Mouse (Mus musculus): ENCODE results near the gene Hmga1.

Gene Hmga1

DNA sequence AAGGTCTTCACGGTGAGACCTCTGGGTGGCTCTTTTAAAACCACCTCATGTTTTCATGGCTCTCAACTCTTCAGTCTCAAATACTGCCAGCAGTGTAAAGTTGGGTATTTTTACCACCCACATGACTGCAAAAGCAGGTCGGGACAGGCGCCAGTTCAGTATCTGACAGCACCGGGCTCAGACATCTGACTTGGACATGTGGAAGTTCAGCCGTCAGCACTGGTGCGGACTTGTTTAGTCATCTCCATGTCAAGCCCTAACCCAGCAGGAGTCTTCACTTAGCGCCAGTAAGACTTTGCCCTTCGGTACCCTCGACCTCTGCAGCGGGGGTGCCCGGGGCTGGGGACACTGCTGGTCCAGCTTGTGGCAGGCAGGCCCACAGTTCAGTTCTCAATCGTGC, 31.0 kb downstream of the Hmga1 start:
- DNase-seq (ENCODE audit: low read depth, low spot score), result no peak

DNA sequence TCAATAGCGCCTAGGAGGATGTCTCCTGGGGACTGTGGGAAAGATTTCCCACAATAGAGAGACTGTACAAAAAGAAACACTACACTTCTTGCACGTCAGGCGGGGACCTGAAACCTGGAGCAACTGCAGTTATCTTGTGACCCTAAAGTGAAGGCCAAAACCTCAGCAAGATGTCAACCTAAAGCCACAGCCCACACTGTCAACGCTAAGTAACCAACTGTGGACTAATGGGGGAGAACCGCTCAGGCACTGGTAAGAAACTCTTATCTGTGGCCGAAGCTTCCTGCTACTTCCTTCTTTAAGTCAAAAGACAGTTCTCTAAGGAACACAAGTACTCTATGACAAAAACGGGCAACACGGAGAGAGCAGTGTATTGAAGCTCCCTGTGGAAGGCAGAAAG, 31.9 kb downstream of the Hmga1 start:
- no peak for DNase-seq (ENCODE audit: low read depth, low spot score)

DNA sequence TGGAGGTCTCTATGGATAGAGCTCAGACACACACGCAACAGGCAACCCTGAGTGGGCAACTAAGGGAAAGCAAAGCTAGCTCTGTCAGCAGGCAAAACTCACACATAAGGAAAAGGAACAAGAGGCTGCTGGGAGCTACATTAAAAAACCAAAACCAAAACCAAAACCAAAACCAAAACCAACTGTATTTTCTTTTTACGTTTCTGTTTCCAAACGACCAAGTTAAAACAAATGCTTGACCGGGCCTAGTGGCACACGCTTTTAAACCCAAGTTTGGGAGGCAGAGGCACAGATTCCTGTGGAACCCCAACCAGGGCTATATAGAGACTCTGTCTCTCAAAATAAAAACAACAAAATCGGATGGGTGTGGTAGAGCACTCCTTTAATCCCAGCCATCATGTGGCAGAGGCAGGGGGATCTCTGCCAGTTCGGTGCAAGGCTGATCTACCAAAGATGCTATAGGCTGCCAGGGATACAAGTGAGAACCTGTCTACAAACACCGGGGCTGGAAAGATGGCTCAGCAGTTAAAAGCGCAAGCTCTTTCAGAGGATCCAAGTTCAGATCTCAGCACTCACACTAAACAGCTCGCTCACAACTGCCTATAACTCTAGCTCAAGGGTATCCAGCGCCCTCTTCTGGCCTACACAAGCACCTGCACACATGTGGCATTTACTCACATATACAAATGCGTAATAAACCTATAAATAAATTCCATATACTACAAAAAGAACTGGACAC, 35.7 kb downstream of the Hmga1 start:
- peak; percentile 60 for DNase-seq (ENCODE audit: low read depth, low spot score)

DNA sequence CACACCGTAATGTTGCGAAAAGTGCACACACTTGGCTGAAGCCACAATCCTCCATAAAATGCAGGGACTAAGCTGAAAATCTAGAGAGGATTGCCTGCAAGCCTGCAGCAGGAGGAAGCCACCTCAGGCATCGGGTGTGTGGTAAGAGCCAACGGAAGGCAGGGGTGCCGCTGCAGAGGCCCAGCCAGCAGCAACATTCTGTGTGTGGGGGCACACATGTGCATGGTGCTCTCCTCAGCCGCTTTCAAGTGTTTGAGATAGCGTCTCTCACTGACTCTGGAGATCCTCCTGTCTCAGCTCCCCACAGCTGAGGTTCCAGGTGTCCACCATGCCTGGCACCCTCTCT, 36.2 kb downstream of the Hmga1 start:
- DNase-seq (ENCODE audit: low read depth, low spot score), result no peak

DNA sequence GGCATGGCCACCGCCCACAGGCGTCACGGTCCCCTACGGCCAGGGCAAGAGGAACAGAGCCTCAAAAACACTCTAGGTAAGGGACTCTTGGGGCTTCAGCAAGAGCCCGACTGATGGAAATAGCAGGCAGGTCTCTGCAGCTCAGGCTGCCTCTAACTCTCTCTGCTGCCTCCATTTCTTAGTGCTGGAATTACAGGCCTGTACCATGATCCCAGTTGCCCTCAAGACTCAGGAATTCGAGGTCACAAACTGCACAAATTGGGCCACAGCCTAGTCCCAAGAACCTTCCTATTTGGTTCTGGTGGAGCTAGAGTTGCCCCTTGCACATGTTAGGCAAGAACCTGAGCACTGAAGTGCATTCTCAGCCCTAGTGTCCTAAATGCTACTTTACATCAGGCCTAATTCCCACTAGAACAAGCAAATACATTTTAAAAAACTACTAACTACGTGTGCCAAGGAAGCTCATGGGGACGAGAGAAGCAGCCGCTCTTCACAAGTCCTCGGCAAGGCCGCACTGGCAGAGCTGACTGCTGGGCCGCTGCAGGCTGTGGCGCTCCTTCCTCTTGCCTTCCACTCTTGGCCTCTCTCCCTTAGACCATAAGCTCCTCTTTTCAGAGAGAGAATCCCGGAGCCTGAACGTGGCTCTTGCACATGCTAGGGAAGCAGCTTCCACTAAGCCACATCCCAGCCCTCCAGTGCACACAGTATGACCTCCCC, 39.5 kb downstream of the Hmga1 start:
- DNase-seq (ENCODE audit: low read depth, low spot score), result no peak

DNA sequence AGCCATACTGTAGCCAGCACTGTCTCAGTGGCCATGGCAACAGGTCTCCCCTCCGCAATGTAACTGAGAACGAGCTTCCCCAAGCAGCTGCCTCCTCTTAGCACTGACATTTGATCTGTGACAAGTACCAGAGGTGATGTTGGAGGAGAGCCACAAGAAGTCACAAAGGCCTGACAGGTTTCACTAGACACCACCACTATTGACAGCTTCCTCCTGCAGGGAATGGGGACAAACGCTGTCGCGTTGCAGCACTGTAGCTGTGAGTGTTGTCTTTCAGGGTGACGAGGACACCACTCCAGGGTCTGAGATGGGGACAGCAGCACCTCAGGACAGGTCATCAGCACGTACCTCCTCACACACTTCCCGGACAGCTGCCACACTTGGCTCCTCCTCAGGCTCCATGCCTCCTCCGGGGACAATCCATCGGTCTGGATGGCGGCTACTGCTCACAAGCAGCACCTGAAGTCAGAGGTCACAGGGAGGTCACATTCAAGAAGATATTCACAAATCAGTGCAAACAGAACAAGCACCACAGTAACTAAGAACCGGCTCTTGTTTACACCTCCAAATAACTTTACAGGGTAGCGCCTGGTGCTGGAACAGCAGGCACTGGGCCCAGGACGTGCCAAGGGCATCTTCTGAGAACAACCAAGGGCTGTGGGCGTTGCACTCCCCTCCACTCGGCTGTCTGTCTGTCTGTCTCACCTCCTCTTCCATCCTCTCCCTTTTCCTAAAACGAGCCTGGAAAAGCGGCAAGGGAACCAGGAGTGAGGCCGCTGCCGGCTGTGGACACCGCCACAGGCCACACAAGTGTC, 40.3 kb downstream of the Hmga1 start:
- no peak for DNase-seq (ENCODE audit: low read depth, low spot score)

DNA sequence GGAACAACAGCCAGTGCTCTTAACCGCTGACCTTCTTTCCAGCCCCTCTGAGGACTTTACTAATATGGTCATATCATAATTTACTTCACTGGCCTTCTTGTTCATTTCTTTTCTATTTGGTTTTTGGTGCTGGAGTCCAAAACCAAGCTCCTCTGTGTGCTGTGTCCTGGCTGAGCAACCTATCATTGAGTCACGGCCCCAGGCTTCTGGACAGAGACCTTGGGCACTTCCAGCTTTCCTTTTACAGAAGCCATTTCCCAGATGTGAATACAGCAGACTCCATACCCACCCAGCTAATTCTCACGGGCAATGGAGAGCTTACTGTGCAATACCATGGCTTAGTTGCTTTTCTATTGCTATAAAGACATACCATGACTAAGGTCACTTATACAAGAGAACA, 44.0 kb downstream of the Hmga1 start:
- no peak for DNase-seq (ENCODE audit: low read depth, low spot score)

DNA sequence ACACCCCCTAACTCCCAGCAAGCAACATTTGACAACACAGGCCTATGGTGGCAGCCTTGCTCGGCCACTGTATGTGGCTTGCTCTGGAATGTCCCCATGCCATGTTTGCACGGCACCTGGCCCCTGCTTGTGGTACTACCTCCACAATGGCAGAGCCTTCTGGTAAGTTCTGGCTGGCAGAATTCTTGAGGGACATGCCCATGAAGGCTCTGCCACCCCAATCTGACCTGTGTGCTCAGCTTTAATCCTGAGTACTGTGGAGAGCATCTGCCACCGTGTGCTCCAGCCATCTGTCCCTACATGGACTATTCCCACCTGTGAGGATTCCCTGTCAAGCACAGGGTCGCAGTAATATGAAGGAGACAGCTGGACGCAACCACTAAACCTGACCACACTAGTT, 44.6 kb downstream of the Hmga1 start:
- no peak for DNase-seq (ENCODE audit: low read depth, low spot score)

DNA sequence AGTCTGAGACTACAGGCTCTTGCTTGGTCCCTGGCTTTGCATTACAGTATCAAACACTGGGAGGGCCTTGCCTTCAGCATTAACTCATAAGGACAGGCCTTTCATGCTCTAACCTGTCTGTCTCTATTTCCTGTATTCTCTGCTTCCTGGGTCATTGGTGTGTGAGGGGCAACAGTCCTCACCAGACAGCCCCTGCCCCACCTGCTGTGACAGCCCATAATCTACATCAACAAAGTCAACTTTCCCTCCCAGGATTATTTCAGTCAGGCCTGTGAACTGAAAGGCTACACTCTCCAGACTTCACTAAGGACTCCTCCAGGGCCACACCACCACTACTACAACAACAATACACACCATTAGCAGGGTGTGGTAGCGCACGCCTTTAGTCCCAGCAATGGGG, 46.7 kb downstream of the Hmga1 start:
- DNase-seq (ENCODE audit: low read depth, low spot score), result peak; percentile 72

DNA sequence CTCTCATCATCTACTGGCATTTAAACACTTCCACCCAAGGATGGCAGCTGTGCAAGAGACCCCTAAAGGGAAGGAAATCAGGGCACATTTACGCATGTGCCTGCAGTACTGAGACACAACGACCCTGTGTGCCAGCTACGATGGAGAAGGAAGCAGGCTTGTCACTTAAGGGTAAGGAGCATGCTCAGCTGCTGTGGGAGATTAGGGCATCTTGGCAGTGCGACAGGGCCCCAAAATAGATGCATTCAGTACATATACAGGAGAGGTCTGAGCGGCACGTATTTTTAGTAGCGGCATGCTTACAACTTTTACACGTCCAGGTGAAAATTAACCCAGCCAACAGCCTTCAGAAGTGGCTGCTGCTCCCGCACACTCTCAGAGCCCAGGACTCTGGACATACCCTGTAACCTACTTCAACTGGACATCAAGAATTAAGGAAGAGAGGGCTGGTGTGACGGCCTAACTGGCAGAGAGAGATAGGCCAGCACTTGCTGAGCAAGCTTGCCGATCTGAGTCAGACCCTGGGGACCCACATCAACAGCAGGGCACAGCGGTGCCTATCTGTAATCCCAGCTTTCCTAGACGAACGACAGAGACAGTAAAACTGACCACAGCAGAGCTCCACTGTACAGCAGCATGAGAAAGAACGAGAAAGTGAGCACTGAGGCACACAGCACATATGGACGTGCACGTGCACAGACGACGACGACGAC, 47.4 kb downstream of the Hmga1 start:
- DNase-seq (ENCODE audit: low read depth, low spot score), result no peak

DNA sequence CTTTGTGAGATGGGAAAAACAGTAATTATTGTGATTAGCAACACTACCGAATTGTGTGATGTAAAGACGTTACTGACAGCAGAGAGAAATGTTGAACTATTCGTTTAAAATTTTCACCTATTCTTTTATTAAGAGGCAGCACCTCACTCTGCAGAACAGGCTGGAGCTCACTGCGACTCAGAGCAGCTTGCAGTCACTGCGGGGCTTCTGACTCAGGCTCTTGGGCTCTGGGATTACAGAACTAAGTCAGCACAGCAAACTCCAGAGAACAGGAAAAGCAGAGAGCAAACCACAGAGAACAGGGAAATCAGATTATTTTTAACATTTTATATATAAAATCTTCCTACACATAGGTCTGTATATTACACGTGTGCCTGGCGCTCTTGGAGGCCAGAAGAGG, 53.3 kb downstream of the Hmga1 start:
- no peak for DNase-seq (ENCODE audit: low read depth, low spot score)

DNA sequence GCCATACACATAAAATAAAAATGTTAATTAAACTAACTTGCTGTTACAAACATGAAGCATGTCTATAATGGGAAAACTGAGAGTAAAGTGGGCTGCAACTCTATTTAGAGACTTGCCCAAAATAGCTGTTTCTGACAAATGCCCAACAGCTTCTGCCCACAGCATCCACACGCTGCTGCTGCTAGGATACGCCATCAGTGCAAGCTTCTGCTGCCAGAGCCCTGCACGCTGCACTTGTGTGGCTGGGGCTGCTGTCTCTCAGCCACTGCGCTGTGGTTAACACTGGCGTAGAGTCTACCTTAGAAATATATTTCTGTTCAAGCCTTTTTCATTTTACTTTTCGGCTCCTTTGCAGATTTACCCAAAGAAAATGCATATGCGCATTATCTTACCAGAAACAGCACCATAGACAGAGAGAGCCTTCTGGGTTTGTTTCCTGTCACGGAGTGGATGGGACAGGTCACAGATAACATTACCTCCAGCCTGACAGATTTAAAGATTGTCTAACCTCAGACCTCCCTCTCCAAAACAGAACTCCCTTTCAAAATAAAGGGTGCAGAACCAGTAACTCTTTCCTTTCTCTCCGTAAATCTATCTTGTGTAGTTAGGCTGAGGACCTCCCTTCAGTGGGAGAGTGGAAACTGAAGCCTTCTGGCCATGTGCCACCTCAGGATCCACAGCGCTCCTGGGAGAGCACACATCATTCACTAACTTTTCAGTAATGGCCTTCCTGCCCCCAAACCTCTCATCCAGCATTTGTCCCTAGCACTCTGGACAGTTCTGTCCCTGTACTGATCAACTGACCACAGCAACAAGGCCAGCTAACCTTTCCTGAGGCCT, 54.6 kb downstream of the Hmga1 start:
- no peak for DNase-seq (ENCODE audit: low read depth, low spot score)

DNA sequence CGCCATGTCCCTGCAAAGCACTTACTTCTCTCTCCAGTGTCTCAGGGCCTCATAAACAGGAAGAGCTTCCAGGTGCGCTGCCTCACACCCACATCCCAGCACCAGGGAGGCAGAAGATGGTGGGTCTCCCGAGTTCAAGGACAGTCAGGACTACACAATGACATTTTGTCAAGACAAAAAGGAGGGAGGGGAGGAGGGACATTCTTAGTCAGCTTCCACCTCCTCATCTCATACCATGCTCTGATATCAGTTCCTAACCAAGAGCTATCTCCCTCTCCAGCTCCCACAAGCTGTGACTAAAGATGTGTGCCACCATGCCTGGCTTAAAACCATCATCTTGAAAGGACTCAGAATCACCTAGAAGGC, 55.2 kb downstream of the Hmga1 start:
- peak; percentile 54 for DNase-seq (ENCODE audit: low read depth, low spot score)

DNA sequence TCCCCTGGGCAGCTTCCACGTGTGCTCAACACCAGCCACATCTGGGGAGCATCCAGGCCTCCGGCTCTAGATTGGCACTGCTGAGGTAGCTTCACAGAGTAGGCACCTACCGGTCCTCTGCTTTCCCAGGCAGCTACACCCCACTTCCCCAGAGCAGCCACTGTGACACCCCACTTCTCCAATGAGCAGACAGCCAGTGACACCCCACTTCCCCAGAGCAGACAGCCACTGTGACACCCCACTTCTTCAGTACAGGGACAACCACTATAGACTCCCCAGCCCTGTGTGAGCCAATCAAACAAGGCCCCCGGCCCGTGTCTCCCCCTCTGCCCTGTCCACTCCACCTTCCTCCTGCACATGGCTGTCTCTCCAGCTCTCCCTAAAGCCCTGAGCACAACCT, 55.7 kb downstream of the Hmga1 start:
- DNase-seq (ENCODE audit: low read depth, low spot score), result no peak

DNA sequence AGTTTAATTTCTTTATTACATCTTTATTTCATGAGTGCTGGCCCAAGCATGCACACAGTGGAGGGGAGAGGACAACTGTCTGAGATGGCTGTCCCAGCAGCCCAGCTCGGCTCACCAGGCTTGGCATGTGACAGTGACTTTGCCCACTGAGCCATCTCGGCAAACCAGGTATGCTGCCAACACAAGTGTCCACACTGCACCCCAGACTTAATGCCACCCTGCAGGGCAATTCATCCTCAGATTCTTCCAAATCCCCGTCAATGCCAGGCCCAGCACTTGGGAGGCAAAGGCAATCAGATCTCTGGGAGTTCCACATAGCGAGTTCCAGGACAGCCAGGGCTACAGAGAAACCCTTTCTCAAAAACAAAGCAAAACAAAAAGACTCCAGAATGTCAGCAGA, 56.7 kb downstream of the Hmga1 start:
- DNase-seq (ENCODE audit: low read depth, low spot score), result no peak
